Mouse (Mus musculus) liver, adult 2 months (tissue): ENCODE results near the gene Rasa3.

Source experiments
- CTCF ChIP-seq: fragments of 200-500 bp; IDR thresholded peaks from 2 replicates; pipeline ENCODE4 v1.5.1; 2011; ENCODE audit warnings: low read depth, low read length, control low read depth
- POLR2A ChIP-seq: fragments of 200-500 bp; IDR thresholded peaks from 2 replicates; pipeline ENCODE4 v1.6.1; 2011; ENCODE audit warnings: low read length, control low read depth; ENCODE audit not compliant: insufficient read depth; ENCODE audit errors: extremely low read depth

DNA sequence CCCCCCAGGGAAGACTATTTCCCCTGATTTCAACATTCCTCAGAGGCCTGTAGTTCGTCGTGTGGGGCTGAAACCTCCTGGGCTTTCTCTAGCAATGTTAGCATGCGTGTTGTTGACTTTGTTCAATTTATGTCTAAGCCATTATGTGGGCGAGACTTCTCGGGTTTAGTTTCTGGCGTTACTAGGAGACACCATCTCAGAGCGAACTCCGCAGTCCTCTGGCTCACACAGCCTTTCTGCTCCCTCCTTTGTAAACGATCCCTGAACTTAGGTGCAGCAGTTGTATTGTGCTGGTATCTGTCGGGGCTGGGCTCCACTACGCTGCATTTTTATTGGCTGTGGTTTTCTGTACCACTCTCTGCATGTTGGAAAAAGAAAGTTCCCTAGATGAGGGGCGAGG is 17.3 kb upstream of the Rasa3 start:
- TF ChIP-seq CTCF: no peak
- no peak for TF ChIP-seq POLR2A
